Mouse (Mus musculus): ENCODE measurements around the gene Nckap5.

DNA sequence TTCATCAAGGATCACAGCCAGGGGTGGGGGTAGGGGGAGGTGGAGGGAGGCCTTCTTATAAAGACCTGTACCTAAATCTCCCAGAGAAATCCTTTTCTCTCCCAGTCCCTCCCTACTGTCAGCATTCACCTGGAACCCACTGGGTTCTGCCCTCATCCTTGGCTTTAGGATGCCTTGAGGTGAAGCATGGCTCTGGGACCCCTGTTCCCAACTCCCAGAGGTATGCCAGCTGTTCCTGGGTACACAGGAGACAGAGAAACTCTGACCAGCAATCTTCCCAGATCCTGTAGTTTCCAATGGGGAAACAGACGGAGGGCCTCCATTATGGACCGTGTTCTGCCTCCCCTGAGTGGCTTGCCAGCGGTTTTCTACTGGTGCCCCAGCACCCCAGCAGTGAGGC lies 909.9 kb downstream of the Nckap5 start:
- TF ChIP-seq CTCF (IDR thresholded peaks at IDR 0.05; ENCODE audit: control insufficient read depth, insufficient read depth, insufficient read length) (no peak), CEBPB (IDR thresholded peaks at IDR 0.05; ENCODE audit: low read depth) (no peak)

Data from C2C12 (cell line).